Mouse (Mus musculus): ENCODE measurements around the gene Carmil1. TPM values are rescaled to one million over a fixed set of nuclear protein-coding genes. Genes with fewer than 3 reads are reported as not detected.

The Carmil1 gene
- total RNA-seq, 1 experiment from 2014 or later = 5.6 TPM

DNA sequence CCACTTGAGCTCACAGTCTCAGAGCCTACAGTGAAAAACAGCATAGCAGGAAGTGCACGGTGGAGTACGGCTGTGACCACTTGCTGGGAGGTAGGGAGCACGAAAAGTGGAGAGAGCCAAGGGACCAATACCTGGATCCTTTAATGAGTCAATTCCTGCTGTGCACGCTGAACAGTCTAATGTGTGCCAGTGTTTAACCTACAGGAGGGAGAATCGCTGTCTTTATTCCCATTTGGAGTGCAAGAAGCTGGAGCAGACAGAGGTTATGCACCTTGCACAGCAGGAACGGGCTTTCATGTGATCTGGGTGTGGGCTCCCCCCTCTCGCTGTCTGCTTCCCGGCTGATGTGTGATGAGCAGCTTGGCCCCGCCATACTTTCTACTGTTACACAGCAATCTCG lies 101.1 kb downstream of the Carmil1 start:
- ATAC-seq (replicated peaks in 1 of 2; ENCODE audit: insufficient read depth in 1 of 2, low FRiP score in 2 of 2, low TSS enrichment in 1 of 2, low read depth in 1 of 2, poor library complexity in 2 of 2, severe bottlenecking in 2 of 2) = no peak

DNA sequence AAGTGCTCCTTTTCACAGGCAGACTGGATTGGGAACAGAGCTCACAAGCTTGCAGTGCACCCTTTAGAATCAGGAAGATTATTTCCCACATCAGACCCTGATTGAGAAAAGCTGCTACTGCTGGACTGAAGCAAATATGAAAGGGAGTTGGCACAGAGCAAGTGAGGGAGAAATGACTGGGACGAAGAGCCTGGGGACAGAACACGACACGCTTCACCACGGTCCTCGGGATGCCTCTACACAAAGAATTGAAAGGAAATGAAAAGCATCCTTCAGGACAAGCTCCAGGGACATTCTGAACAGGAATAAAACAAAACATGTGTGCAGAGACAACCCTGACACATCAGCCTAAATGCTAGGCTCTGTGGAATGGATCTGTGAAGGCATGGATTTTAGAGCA lies 103.0 kb downstream of the Carmil1 start:
- no peak for ATAC-seq (replicated peaks in 1 of 2; ENCODE audit: insufficient read depth in 1 of 2, low FRiP score in 2 of 2, low TSS enrichment in 1 of 2, low read depth in 1 of 2, poor library complexity in 2 of 2, severe bottlenecking in 2 of 2)

DNA sequence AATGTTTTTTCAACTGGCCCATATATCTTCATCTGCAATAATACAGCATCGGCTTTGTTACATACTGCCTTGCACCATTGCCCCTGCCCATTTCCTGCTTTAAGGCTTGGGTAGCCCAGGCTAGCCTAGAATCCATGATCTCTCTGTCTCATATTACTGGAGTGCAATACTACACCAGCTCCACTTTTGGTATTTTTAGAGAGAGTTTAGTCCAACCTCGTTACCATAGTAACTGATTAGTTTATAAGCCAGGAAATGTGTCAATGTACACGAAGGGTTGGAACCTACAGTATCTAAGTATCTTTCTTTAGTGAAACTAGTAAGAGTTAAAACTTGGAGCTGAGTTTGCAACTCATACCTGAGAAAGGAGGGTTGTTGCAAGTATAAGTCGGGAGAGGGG lies 103.8 kb downstream of the Carmil1 start:
- no peak for ATAC-seq (replicated peaks in 1 of 2; ENCODE audit: insufficient read depth in 1 of 2, low FRiP score in 2 of 2, low TSS enrichment in 1 of 2, low read depth in 1 of 2, poor library complexity in 2 of 2, severe bottlenecking in 2 of 2)

DNA sequence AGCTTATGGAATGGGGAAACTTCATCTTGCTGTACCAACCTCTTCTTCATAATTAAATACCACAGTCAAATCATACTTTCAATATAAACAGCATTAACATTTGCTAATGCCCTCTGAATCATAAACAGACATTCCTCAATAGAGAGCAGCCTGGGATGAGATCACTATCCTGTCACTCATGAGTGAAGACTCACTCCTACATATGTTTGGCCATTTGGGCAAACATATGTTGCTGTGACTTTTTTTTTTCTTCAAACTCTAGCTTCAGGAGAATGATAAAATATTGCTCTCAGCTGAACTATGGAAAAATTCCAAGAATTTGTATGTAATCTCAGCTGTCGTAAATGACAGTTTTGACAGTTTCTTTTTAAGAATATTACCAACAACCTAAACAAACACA lies 110.9 kb downstream of the Carmil1 start:
- ATAC-seq (replicated peaks in 1 of 2; ENCODE audit: insufficient read depth in 1 of 2, low FRiP score in 2 of 2, low TSS enrichment in 1 of 2, low read depth in 1 of 2, poor library complexity in 2 of 2, severe bottlenecking in 2 of 2) = no peak

DNA sequence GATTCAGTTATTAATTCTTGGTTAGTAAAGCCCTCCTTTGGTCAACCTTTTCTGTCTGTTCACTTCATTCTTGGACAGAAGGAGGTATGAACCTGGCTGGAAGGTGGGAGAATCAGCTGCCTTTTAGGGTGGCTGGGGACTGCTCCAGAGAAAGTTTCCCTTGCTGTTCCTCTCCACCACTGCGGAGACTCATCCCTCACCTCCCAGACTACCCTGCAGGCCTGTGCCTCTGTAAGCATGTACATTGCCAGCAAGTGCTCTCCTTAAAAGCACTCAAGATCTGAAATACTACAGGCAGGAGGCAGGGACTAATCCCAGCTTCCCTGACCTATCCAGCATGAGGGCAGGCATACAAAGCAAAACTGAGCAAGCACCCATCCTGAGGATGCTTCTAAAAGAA lies 117.2 kb downstream of the Carmil1 start:
- no peak for ATAC-seq (replicated peaks in 1 of 2; ENCODE audit: insufficient read depth in 1 of 2, low FRiP score in 2 of 2, low TSS enrichment in 1 of 2, low read depth in 1 of 2, poor library complexity in 2 of 2, severe bottlenecking in 2 of 2)

DNA sequence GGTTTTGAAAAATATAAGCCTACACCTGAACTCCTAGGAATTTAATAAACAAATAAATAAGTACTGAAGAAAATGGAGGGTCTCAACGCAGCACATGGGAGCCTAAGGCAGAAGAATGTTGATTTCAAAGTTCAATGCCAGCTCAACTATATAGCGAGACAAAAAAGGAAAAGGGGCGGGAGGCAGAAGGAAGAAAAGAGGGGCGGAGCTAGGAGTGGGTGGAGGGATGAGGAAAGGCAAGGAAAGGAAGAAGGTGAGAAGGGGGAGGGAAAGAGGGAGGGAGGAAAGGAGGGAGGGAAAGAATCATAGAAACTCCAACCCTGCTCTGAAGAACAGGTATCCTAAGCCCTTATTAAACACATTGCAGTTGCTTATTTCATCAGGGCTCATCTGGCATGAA lies 119.5 kb downstream of the Carmil1 start:
- no peak for ATAC-seq (replicated peaks in 1 of 2; ENCODE audit: insufficient read depth in 1 of 2, low FRiP score in 2 of 2, low TSS enrichment in 1 of 2, low read depth in 1 of 2, poor library complexity in 2 of 2, severe bottlenecking in 2 of 2)

DNA sequence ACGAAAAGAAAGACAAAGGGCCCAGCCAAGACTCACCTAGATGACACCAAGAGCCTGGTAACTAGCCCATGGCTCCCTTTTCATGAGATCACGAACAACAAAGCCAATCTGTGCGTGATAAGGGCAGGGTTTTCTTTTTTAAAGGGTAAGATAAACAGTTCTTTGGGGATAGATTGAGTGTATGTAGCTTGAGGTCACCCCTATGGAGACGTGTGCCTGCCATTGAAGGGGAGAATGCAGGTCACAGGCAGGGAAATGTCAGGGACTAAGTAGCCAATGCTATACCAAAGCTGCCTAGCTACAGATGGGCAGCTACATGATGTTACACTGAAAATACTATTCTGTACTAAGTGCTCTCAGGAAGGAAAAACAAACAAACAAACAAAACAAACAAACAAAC lies 120.6 kb downstream of the Carmil1 start:
- no peak for ATAC-seq (replicated peaks in 1 of 2; ENCODE audit: insufficient read depth in 1 of 2, low FRiP score in 2 of 2, low TSS enrichment in 1 of 2, low read depth in 1 of 2, poor library complexity in 2 of 2, severe bottlenecking in 2 of 2)

DNA sequence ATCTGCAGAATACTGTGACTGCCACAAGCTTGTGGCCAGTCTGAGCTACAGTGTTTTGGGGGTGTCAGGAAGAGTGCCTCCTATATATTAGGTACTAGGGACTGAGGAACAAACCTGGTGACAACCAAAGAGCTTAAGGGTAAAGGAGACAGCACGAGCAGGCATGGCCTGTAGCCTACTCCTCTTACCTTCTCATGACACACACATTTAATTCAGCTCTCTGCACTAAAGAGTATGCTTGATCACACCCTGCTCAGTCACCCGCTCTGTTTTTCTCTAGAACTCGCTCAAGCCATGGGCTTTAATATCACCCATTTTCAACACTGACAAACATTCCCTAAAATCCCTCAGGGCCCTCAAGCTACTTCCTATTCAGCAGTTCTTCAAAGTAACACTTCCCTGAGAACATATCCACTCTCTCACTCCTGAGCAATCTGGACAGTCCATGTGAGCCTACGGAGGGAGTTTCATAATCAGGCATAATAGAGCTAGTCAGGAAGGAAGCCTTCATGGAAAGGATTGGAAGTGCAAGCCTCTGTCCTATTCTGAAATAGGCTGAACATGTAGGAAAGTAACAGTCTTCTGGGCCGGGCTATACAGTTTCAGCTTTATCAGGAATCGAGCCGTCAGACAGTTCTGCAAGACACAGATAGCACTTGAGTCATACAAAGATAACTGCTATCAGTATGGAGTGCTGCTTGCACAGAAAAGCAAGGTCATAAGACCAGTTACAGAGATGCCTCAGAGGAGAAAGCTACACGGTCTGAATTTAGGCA lies 121.2 kb downstream of the Carmil1 start:
- ATAC-seq (replicated peaks in 1 of 2; ENCODE audit: insufficient read depth in 1 of 2, low FRiP score in 2 of 2, low TSS enrichment in 1 of 2, low read depth in 1 of 2, poor library complexity in 2 of 2, severe bottlenecking in 2 of 2) = no peak; a peak in 1 of 4 replicates

DNA sequence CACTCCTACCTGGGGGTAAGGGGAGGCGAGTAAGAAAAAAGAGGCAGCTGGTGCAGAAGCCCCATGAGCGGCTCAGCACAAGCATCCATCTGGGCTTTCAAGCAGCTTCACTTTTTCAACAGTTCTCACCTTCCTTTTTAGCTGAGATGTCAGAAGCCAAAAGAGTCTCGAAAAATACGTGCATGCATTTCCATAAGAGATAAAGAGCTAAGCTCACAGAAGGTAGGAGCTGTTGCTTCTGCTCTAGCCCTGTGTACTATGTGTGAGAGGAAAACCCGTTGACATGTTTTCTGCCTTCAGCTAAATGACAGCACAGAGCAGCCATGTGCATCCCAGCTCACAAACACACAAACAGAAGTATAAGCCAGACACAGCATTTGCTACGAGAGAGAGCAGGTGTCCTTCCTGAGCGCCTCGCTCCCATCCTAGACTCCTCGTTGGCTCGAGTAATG lies 123.0 kb downstream of the Carmil1 start:
- no peak for ATAC-seq (replicated peaks in 1 of 2; ENCODE audit: insufficient read depth in 1 of 2, low FRiP score in 2 of 2, low TSS enrichment in 1 of 2, low read depth in 1 of 2, poor library complexity in 2 of 2, severe bottlenecking in 2 of 2)

DNA sequence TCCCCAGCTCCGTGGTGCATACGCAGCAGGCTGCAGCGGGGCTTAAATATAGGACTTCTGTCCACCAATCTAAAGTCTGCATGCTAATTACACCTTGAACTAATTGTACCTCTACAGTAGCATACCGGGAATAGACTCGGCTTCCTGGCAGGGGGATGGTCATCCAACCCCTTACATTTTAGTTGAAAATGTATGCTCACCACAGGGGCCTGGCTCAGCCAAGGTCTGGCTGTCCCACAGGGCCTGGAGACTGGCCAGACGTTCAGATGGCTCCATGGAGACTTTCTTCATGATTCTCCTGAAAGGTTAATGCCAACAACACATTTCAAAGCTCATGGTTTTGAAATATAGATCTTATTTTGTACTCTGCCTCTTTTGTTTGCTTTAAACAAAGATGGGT lies 125.4 kb downstream of the Carmil1 start:
- ATAC-seq (replicated peaks in 1 of 2; ENCODE audit: insufficient read depth in 1 of 2, low FRiP score in 2 of 2, low TSS enrichment in 1 of 2, low read depth in 1 of 2, poor library complexity in 2 of 2, severe bottlenecking in 2 of 2) = no peak

DNA sequence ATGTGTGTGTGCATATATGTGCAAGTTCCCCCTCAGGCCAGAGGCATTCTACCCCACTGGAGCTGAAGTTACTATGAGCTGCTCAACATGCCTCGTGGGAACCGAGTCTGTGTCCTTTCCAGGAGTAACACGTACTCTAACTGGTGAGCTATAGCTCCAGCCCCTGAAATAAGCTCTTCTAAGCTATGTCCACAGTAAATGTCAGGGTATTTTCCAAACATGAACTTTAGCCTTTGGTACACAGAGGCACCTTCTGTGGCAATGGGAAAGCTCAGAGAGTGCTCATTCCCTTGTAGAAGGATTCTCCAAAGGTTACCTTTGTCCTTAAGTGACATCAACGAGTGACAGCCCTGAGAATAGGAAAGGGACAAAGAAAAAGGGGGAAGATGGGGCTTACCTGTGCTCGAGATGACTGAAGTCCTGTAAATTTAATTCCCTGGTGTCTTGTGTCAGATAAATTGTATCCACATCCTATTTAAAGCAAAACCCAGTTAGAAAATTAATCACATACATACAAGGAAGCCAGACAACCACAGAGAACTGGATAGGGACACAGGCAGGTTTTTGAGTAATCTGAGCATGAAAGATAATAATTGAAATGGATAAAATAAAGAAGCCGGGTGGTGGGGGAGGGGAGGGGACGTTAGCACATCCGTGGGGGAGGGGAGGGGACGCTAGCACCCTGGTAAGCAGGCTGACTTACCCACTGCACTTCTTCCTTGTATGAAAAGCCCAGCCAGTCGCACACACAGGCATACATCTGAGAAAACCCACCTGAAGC lies 126.1 kb downstream of the Carmil1 start:
- no peak for ATAC-seq (replicated peaks in 1 of 2; ENCODE audit: insufficient read depth in 1 of 2, low FRiP score in 2 of 2, low TSS enrichment in 1 of 2, low read depth in 1 of 2, poor library complexity in 2 of 2, severe bottlenecking in 2 of 2)

DNA sequence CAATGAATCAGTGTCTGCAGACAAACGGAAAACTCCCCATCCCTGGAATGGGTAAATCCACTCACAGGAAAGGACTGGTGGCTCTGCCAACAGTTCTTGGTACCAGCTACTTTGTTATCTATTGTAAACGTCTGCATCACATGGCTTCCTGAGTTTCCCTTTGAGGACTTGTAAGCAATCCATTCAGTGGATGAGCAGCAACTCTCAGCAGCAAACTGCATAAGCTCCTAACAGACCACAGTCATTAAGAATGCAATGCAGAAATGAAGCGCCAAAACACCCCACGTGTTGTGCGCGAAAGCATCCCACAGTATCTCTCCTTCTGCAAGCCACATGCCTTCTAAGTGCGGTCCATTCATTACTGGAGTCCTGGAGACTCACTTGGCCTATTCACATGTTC lies 128.0 kb downstream of the Carmil1 start:
- ATAC-seq (replicated peaks in 1 of 2; ENCODE audit: insufficient read depth in 1 of 2, low FRiP score in 2 of 2, low TSS enrichment in 1 of 2, low read depth in 1 of 2, poor library complexity in 2 of 2, severe bottlenecking in 2 of 2) = no peak

DNA sequence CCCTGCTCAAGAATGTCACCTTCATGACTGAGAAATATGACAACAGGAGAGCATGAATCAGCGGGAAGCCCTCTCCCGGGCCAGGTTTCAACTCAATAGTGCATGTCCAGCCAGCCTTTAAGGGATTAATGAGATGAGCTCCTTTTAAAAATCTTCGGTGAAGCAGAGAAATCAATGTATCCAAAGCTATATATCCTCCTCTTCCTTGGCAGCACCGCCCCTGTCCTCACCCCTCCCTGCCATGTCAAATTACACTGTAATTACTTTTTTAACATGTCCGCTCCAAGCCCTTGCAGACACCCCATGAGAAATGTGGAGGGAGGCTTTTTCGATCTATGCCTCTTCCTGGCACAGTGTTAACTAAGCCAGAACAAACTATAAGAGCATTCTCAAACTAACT lies 129.3 kb downstream of the Carmil1 start:
- ATAC-seq (replicated peaks in 1 of 2; ENCODE audit: insufficient read depth in 1 of 2, low FRiP score in 2 of 2, low TSS enrichment in 1 of 2, low read depth in 1 of 2, poor library complexity in 2 of 2, severe bottlenecking in 2 of 2) = no peak

DNA sequence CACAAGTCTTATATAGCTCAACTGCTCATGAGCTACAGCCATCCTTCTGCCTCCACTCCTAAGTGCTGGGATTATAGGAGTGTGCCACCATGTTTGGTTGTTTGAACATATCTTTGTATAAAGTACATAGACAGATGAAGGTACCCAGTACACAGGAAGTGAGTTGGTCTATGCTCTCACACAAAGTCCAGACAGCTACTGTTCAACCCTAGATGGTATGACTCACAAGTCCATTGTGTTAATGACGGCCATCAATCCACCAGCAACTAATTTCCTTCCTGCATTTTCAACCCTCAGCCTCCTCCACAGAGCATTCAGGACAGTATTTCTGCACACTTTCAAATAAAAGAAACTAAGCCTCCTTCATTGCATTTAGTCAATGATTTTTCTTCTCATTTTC lies 132.0 kb downstream of the Carmil1 start:
- ATAC-seq (replicated peaks in 1 of 2; ENCODE audit: insufficient read depth in 1 of 2, low FRiP score in 2 of 2, low TSS enrichment in 1 of 2, low read depth in 1 of 2, poor library complexity in 2 of 2, severe bottlenecking in 2 of 2) = no peak

DNA sequence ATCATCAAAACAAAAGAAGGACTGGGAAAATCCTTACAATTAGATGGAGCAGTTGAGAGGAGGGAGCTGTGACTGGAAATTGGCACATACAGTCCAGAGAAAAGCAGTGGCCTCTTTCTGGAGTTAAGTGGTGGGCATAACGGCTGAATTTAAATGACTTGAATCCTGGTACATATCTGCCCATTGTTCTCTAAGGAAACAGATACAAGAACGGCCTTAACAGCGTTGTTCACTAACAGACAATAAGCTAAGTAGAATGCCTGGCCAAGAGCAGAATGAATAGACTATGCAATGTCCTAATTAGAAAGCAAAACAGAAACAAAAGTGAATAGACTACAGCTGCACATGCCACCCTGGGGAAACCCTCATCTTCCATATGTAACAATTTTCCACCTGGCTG lies 133.6 kb downstream of the Carmil1 start:
- ATAC-seq (replicated peaks in 1 of 2; ENCODE audit: insufficient read depth in 1 of 2, low FRiP score in 2 of 2, low TSS enrichment in 1 of 2, low read depth in 1 of 2, poor library complexity in 2 of 2, severe bottlenecking in 2 of 2) = no peak

DNA sequence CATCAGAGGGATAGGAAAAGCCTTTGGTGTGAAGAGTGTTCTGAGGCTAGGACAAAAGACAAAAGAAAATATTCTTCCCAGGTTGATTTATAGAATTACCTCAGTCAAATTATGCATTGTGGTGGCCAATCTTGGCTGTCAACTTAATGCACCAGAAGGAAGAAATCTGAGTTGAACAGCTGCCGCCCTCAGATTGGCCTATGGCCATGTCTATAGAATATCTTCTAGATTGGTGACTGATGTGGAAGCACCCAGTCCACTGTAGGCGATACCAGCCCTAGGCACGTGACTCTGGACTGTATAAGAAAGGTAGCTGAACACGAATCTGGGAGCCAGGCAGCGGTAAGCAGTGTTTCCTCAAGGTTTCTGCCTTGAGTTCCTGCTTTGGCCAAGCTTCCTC lies 134.1 kb downstream of the Carmil1 start:
- ATAC-seq (replicated peaks in 1 of 2; ENCODE audit: insufficient read depth in 1 of 2, low FRiP score in 2 of 2, low TSS enrichment in 1 of 2, low read depth in 1 of 2, poor library complexity in 2 of 2, severe bottlenecking in 2 of 2) = no peak

DNA sequence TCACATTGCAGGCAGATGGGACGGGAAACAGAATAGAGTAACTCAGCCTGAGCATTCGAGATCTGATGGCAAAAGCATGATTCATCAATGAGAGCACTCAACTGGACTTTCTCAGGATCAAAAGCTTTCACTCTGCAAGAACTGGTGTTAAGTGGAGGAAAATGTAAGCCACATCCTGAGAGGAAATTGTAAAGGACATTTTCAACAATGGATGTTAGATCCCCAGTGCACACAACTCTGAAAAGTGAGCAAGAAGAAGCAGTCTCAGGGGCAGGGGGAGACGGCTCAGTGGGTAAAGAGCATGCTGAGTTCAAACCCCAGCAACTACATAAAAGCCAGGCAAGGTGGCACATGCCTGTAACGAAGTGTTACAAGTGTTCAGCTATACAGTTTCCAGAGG lies 135.7 kb downstream of the Carmil1 start:
- ATAC-seq (replicated peaks in 1 of 2; ENCODE audit: insufficient read depth in 1 of 2, low FRiP score in 2 of 2, low TSS enrichment in 1 of 2, low read depth in 1 of 2, poor library complexity in 2 of 2, severe bottlenecking in 2 of 2) = no peak

DNA sequence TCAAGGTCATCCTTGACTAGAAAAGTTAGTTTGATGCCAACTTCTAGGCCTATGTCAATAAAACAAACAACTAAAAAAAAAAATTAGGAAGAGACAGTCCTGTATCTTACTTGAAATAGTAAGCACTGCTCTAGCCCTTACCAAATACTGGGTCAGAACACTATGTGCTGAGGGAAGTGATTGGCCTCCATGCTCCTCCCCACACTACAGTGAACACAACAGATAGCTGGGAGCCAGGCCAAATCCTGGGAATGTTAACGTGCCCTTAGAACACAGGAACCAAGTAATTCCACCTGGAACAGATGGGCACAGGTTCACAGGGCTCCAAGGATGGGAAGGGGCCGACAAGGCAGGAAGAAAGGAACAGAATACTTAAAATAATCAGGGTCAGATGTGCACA lies 136.5 kb downstream of the Carmil1 start:
- no peak for ATAC-seq (replicated peaks in 1 of 2; ENCODE audit: insufficient read depth in 1 of 2, low FRiP score in 2 of 2, low TSS enrichment in 1 of 2, low read depth in 1 of 2, poor library complexity in 2 of 2, severe bottlenecking in 2 of 2)

DNA sequence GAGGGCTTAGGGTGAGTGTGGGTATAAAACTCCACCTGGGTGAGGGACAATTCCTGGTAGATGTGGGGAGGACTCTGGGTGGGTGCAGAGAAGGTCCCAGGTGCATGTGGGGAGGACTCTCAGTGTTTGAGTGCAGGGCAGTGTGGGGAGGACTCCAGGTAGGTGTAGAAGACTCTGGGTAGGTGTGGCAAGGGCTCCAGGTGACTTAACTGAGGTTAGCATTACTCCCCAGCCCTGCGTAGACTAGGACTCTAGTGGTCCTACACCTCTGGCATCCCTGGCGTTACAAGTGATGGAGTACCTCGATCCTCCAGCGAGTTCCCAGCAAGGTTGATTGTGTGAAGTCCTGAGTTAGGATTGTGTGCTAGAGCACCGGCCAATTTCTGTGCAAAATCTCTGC lies 143.8 kb downstream of the Carmil1 start:
- no peak for ATAC-seq (replicated peaks in 1 of 2; ENCODE audit: insufficient read depth in 1 of 2, low FRiP score in 2 of 2, low TSS enrichment in 1 of 2, low read depth in 1 of 2, poor library complexity in 2 of 2, severe bottlenecking in 2 of 2)
